Mouse (Mus musculus) lung, postnatal 0 days (tissue): ENCODE measurements at regions not wholly inside any gene's neighbourhood (a gene's known extent, or its start where the extent isn't known, plus 50 kb on each side); places are given as distances from the start of the nearest gene placed in this dataset.

Experiments used
- ATAC-seq: fragments of 200-750 bp; cut with Nextera tagmentation; 2 replicates; pipeline ENCODE4 v1.8.0; 2017; ENCODE audit warnings: moderate library complexity
- DNase-seq: peaks from one replicate; pipeline ENCODE4 v3.0.0-alpha.2; 2016; ENCODE audit warnings: low spot score
- H3K27ac ChIP-seq: fragments of 300-500 bp; sonication (generic); 2 replicates; pipeline ENCODE4 v1.5.1; 2014; ENCODE audit warnings: antibody characterized with exemption, mild to moderate bottlenecking, low read length, mixed read lengths
- H3K27me3 ChIP-seq: fragments of 300-500 bp; sonication (generic); replicated peaks from 2 replicates; pipeline ENCODE4 v1.6.1; 2014; ENCODE audit warnings: low read length, mixed read lengths; ENCODE audit not compliant: insufficient read depth
- H3K36me3 ChIP-seq: fragments of 300-500 bp; sonication (generic); 2 replicates; pipeline ENCODE4 v1.6.1; 2014; ENCODE audit warnings: low read length, mixed read lengths; ENCODE audit not compliant: insufficient read depth
- H3K4me1 ChIP-seq: fragments of 300-500 bp; sonication (generic); 2 replicates; pipeline ENCODE4 v1.6.1; 2014; ENCODE audit warnings: antibody characterized with exemption, low read depth, low read length, mixed read lengths; ENCODE audit not compliant: insufficient read depth
- H3K4me2 ChIP-seq: fragments of 300-500 bp; sonication (generic); replicated peaks from 2 replicates; pipeline ENCODE4 v1.6.1; 2014; ENCODE audit warnings: low read depth, mild to moderate bottlenecking, low read length, moderate library complexity, mixed read lengths
- H3K4me3 ChIP-seq: fragments of 300-500 bp; sonication (generic); 2 replicates; pipeline ENCODE4 v1.5.1; 2014; ENCODE audit warnings: low read depth, low read length
- H3K9ac ChIP-seq: fragments of 300-500 bp; sonication (generic); replicated peaks from 2 replicates; pipeline ENCODE4 v1.6.1; 2014; ENCODE audit warnings: low read depth, mild to moderate bottlenecking
- H3K9me3 ChIP-seq: fragments of 300-500 bp; sonication (generic); 2 replicates; pipeline ENCODE4 v1.6.1; 2016; ENCODE audit warnings: low read length, mixed read lengths
- CTCF ChIP-seq: IDR thresholded peaks from 2 replicates; pipeline ENCODE4 v1.5.1; 2016; ENCODE audit warnings: antibody characterized with exemption, mild to moderate bottlenecking
- EP300 ChIP-seq: IDR thresholded peaks from 2 replicates; pipeline ENCODE4 v1.6.1; 2016; ENCODE audit warnings: antibody characterized with exemption, mild to moderate bottlenecking, control low read depth
- WGBS: fragments of 180-500 bp; shearing (Covaris S2); extraction: QIAGEN DNeasy Blood & Tissue Kit; methylation state at CpG from one replicate; pipeline ENCODE4 v1.1.7; 2014; 5-methylcytosine and 5-hydroxymethylcytosine counted together

GRCm38 (mm10) chr6:78788972-78789371 is 320.3 kb upstream of the Reg3g start:
- H3K36me3 ChIP-seq: no peaks in the 10 kb centered on the region
- TF ChIP-seq CTCF (no peak), EP300 (no peak)
- DNase-seq (no peak), ATAC-seq (no peak)
- H3K27me3 ChIP-seq: no peaks in the 10 kb centered on the region
- WGBS: 56% methylated on average over 2 of the region's 2 CpGs
- no peak overlapping the region for H3K4me3 ChIP-seq
- H3K9me3 ChIP-seq: no peaks in the 10 kb centered on the region
- H3K27ac ChIP-seq: no peak overlapping the region
- H3K4me1 ChIP-seq: no peaks in the 10 kb centered on the region
- no peak overlapping the region for H3K9ac ChIP-seq
- no peak overlapping the region for H3K4me2 ChIP-seq

GRCm38 (mm10) chr6:78757619-78758018 is 288.9 kb upstream of the Reg3g start:
- Histone ChIP-seq H3K9me3 (no peaks in the 10 kb centered on the region), H3K9ac (no peak overlapping the region), H3K4me2 (no peak overlapping the region), H3K27me3 (no peaks in the 10 kb centered on the region), H3K36me3 (no peaks in the 10 kb centered on the region), H3K4me1 (no peaks in the 10 kb centered on the region), H3K27ac (no peak overlapping the region), H3K4me3 (no peak overlapping the region)
- DNase-seq (no peak), ATAC-seq (no peak)
- no peak; the same call in 1 of the 2 replicates for TF ChIP-seq CTCF
- WGBS: 83% methylated on average over 3 of the region's 3 CpGs
